Mouse (Mus musculus): ENCODE data around the gene Ccl9.
"Not testable (repeated sequence)": the region's sequence is repeated elsewhere in the genome, so short reads cannot be mapped to it uniquely, and the experiment has no call there.

Gene Ccl9

GRCm38 (mm10) chr11:83581626-83582610 lies 3.5 kb upstream of the Ccl9 start:
- intact Hi-C loops (cut with DNase I), result no loop called here

GRCm38 (mm10) chr11:83580699-83581232 lies 2.3 kb upstream of the Ccl9 start:
- intact Hi-C loops (cut with DNase I), result no loop called here

- intact Hi-C loops (cut with DNase I), result no loop called here
Measured at GRCm38 (mm10) chr11:83578999-83579398, 563 bp upstream of the Ccl9 start.

- intact Hi-C loops (cut with DNase I), result no loop called here
Measured at GRCm38 (mm10) chr11:83576927-83577555, 1.4 kb downstream of the Ccl9 start.

GRCm38 (mm10) chr11:83572834-83573233 lies 5.6 kb downstream of the Ccl9 start:
- intact Hi-C loops (cut with DNase I), result no loop called here

GRCm38 (mm10) chr11:83572223-83572622 lies 6.2 kb downstream of the Ccl9 start:
- intact Hi-C loops (cut with DNase I), result no loop called here

GRCm38 (mm10) chr11:83570189-83570588 lies 8.2 kb downstream of the Ccl9 start:
- intact Hi-C loops (cut with DNase I), result no loop called here

- intact Hi-C loops (cut with DNase I), result no loop called here
Measured at GRCm38 (mm10) chr11:83569249-83569648, 9.2 kb downstream of the Ccl9 start.

- intact Hi-C loops (cut with DNase I), result no loop called here
Measured at GRCm38 (mm10) chr11:83568786-83569185, 9.7 kb downstream of the Ccl9 start.

- intact Hi-C loops (cut with DNase I), result no loop called here
Measured at GRCm38 (mm10) chr11:83568061-83568460, 10.4 kb downstream of the Ccl9 start.

GRCm38 (mm10) chr11:83567311-83567710 lies 11.1 kb downstream of the Ccl9 start:
- intact Hi-C loops (cut with DNase I), result no loop called here

- intact Hi-C loops (cut with DNase I), result no loop called here
Measured at GRCm38 (mm10) chr11:83566617-83567016, 11.8 kb downstream of the Ccl9 start.

- intact Hi-C loops (cut with DNase I), result no loop called here
Measured at GRCm38 (mm10) chr11:83563754-83564153, 14.7 kb downstream of the Ccl9 start.

- intact Hi-C loops (cut with DNase I), result no loop called here
Measured at GRCm38 (mm10) chr11:83562311-83562887, 16.0 kb downstream of the Ccl9 start.

GRCm38 (mm10) chr11:83560405-83560804 lies 18.0 kb downstream of the Ccl9 start:
- intact Hi-C loops (cut with DNase I), result no loop called here

GRCm38 (mm10) chr11:83557074-83557473 lies 21.4 kb downstream of the Ccl9 start:
- intact Hi-C loops (cut with DNase I), result no loop called here

GRCm38 (mm10) chr11:83556085-83556781 lies 22.2 kb downstream of the Ccl9 start:
- intact Hi-C loops (cut with DNase I), result loop anchor here (1.0 kb wide), 1 partner anchor 183 kb away; no protein-coding TSS in a partner anchor

- intact Hi-C loops (cut with DNase I), result no loop called here
Measured at GRCm38 (mm10) chr11:83551668-83552067, 26.8 kb downstream of the Ccl9 start.

GRCm38 (mm10) chr11:83551037-83551436 lies 27.4 kb downstream of the Ccl9 start:
- intact Hi-C loops (cut with DNase I), result not testable (repeated sequence)

- intact Hi-C loops (cut with DNase I), result no loop called here
Measured at GRCm38 (mm10) chr11:83550186-83550632, 28.2 kb downstream of the Ccl9 start.

- intact Hi-C loops (cut with DNase I), result no loop called here
Measured at GRCm38 (mm10) chr11:83544214-83544613, 34.2 kb downstream of the Ccl9 start.
